16 mouse cellular contexts compared by ENCODE assay signal in genomic region chr19:4569356-4570236, GRCm38 (mm10). TPM values are rescaled to one million over a fixed set of nuclear protein-coding genes. Genes with fewer than 3 reads are reported as not detected.
DNase-seq lines count a peak whose midpoint lies in the region; ATAC-seq and TF ChIP-seq lines count a peak whose summit lies in the region.
"Had no signal": no experiment of that assay in that cellular context is flagged by ENCODE, and none has a peak within 500 bp of the region (broad histone marks: within the 10 kb centered on the region; RNA-seq: fewer than 3 reads in every experiment).

No protein-coding gene starts in this region.

- WGBS in heart, embryonic 11.5 days (ENCODE audit: insufficient replicate concordance), result 81% methylated on average over 17 of the region's 17 CpGs
- WGBS in midbrain, embryonic 11.5 days, result 80% methylated on average over 17 of the region's 17 CpGs
- 80% methylated on average over 17 of the region's 17 CpGs for WGBS in midbrain, embryonic 15.5 days
- 64% methylated on average over 17 of the region's 17 CpGs for WGBS in liver, embryonic 16.5 days (ENCODE audit: insufficient replicate concordance)
- 48% methylated on average over 17 of the region's 17 CpGs for WGBS in stomach, postnatal 0 days
- 84% methylated on average over 17 of the region's 17 CpGs for WGBS in hindbrain, embryonic 14.5 days
- 83% methylated on average over 17 of the region's 17 CpGs for WGBS in kidney, embryonic 16.5 days

- TF ChIP-seq CTCF in stomach, postnatal 0 days (IDR thresholded peaks at IDR 0.05; ENCODE audit: low read depth), result no peak

- DNase-seq in heart, adult 18-20 months, result no peak
- peak; percentile 79 for DNase-seq in midbrain, embryonic 11.5 days (ENCODE audit: low spot score, missing footprints)
- peak; percentile 62 for DNase-seq in stomach, postnatal 0 days (ENCODE audit: low spot score)
- DNase-seq in hindbrain, embryonic 14.5 days (ENCODE audit: low spot score), result no peak
- DNase-seq: adrenal gland, adult 8-10 months; cerebellum, adult 11-12 months; spleen, adult 18-20 months had no signal

- peak; percentile 68 for TF ChIP-seq EP300 in stomach, postnatal 0 days (optimal IDR thresholded peaks at IDR 0.05)

- H3K36me3 ChIP-seq in heart, embryonic 11.5 days (ENCODE audit: control insufficient read depth, insufficient read depth, low read length), result no peaks in the 10 kb centered on the region
- no peaks in the 10 kb centered on the region for H3K36me3 ChIP-seq in midbrain, embryonic 11.5 days (ENCODE audit: control insufficient read depth, insufficient read depth, low read length)
- H3K36me3 ChIP-seq in midbrain, embryonic 15.5 days (replicated peaks), result no peaks in the 10 kb centered on the region
- H3K36me3 ChIP-seq in liver, embryonic 16.5 days (ENCODE audit: control insufficient read depth, insufficient read depth), result no peaks in the 10 kb centered on the region
- H3K36me3 ChIP-seq in stomach, postnatal 0 days (ENCODE audit: control insufficient read depth, insufficient read depth, low read length), result no peaks in the 10 kb centered on the region
- no peaks in the 10 kb centered on the region for H3K36me3 ChIP-seq in hindbrain, embryonic 14.5 days (replicated peaks; ENCODE audit: control insufficient read depth, insufficient read depth)
- H3K36me3 ChIP-seq in kidney, embryonic 16.5 days (ENCODE audit: insufficient read depth, low read length), result no peaks in the 10 kb centered on the region
- H3K36me3 ChIP-seq: heart, embryonic 15.5 days; limb, embryonic 13.5 days had no signal

- no peak for ATAC-seq in heart, embryonic 11.5 days (replicated peaks; ENCODE audit: insufficient number of reproducible peaks, low FRiP score, low TSS enrichment)
- ATAC-seq in midbrain, embryonic 11.5 days (ENCODE audit: low FRiP score), result no peak
- no peak for ATAC-seq in midbrain, embryonic 15.5 days (replicated peaks)
- ATAC-seq in liver, embryonic 16.5 days (ENCODE audit: low read depth), result no peak
- ATAC-seq in stomach, postnatal 0 days (ENCODE audit: low FRiP score, low TSS enrichment), result peak; percentile 26; the same call in 1 of the 2 replicates
- ATAC-seq in hindbrain, embryonic 14.5 days (ENCODE audit: low FRiP score), result no peak
- no peak for ATAC-seq in kidney, embryonic 16.5 days (ENCODE audit: low FRiP score, low TSS enrichment)
- ATAC-seq: inflammation-experienced regulatory T-cells, adult 6 months; midbrain, embryonic 16.5 days had no signal

- no peak overlapping the region for H3K4me2 ChIP-seq in heart, embryonic 11.5 days
- H3K4me2 ChIP-seq in midbrain, embryonic 11.5 days, result no peak overlapping the region
- H3K4me2 ChIP-seq in midbrain, embryonic 15.5 days, result no peak overlapping the region
- peak overlapping the region; percentile 60 for H3K4me2 ChIP-seq in liver, embryonic 16.5 days (ENCODE audit: low read depth, low read length)
- no peak overlapping the region for H3K4me2 ChIP-seq in stomach, postnatal 0 days (replicated peaks; ENCODE audit: low read depth)
- no peak overlapping the region for H3K4me2 ChIP-seq in hindbrain, embryonic 14.5 days (replicated peaks)
- no peak overlapping the region for H3K4me2 ChIP-seq in kidney, embryonic 16.5 days (replicated peaks; ENCODE audit: low read depth, low read length)
- H3K4me2 ChIP-seq: heart, embryonic 15.5 days; limb, embryonic 13.5 days had no signal

- no peaks in the 10 kb centered on the region; the same call in 1 of the 2 replicates for H3K4me1 ChIP-seq in heart, embryonic 11.5 days (ENCODE audit: control insufficient read depth, insufficient read depth, low read length)
- peaks cover 2% of the 10 kb centered on the region; the same call in 1 of the 2 replicates for H3K4me1 ChIP-seq in midbrain, embryonic 11.5 days (ENCODE audit: control insufficient read depth, insufficient read depth, low read length)
- no peaks in the 10 kb centered on the region for H3K4me1 ChIP-seq in midbrain, embryonic 15.5 days
- H3K4me1 ChIP-seq in liver, embryonic 16.5 days (ENCODE audit: control insufficient read depth, low read depth, low read length), result peaks cover 71% of the 10 kb centered on the region
- no peaks in the 10 kb centered on the region for H3K4me1 ChIP-seq in stomach, postnatal 0 days (replicated peaks; ENCODE audit: control insufficient read depth, insufficient read depth)
- H3K4me1 ChIP-seq in hindbrain, embryonic 14.5 days (replicated peaks; ENCODE audit: control insufficient read depth, insufficient read depth, low read length), result no peaks in the 10 kb centered on the region
- no peaks in the 10 kb centered on the region for H3K4me1 ChIP-seq in kidney, embryonic 16.5 days (ENCODE audit: insufficient read depth, low read length)
- H3K4me1 ChIP-seq: limb, embryonic 13.5 days had no signal

- H3K9ac ChIP-seq in heart, embryonic 11.5 days (ENCODE audit: low read depth, low read length), result no peak overlapping the region
- no peak overlapping the region for H3K9ac ChIP-seq in midbrain, embryonic 11.5 days (ENCODE audit: low read length)
- H3K9ac ChIP-seq in midbrain, embryonic 15.5 days, result no peak overlapping the region
- peak overlapping the region; percentile 67 for H3K9ac ChIP-seq in liver, embryonic 16.5 days (ENCODE audit: low read depth, low read length)
- no peak overlapping the region for H3K9ac ChIP-seq in stomach, postnatal 0 days (ENCODE audit: low read length)
- H3K9ac ChIP-seq in hindbrain, embryonic 14.5 days, result no peak overlapping the region
- no peak overlapping the region for H3K9ac ChIP-seq in kidney, embryonic 16.5 days (replicated peaks; ENCODE audit: low read length)
- H3K9ac ChIP-seq: heart, embryonic 15.5 days; limb, embryonic 13.5 days had no signal

- H3K4me3 ChIP-seq in heart, embryonic 11.5 days (ENCODE audit: low read depth, low read length), result no peak overlapping the region
- no peak overlapping the region for H3K4me3 ChIP-seq in midbrain, embryonic 11.5 days (ENCODE audit: low read depth, low read length)
- no peak overlapping the region for H3K4me3 ChIP-seq in midbrain, embryonic 15.5 days
- H3K4me3 ChIP-seq in liver, embryonic 16.5 days (ENCODE audit: low read depth, low read length), result peak overlapping the region; percentile 22; the same call in 1 of the 2 replicates
- no peak overlapping the region for H3K4me3 ChIP-seq in stomach, postnatal 0 days (ENCODE audit: low read depth, low read length)
- no peak overlapping the region for H3K4me3 ChIP-seq in hindbrain, embryonic 14.5 days (replicated peaks; ENCODE audit: low read length)
- no peak overlapping the region for H3K4me3 ChIP-seq in kidney, embryonic 16.5 days (ENCODE audit: low read length)
- H3K4me3 ChIP-seq: heart, embryonic 15.5 days; limb, embryonic 13.5 days had no signal

- H3K9me3 ChIP-seq in heart, embryonic 11.5 days (replicated peaks; ENCODE audit: control insufficient read depth, low read length), result no peaks in the 10 kb centered on the region
- no peaks in the 10 kb centered on the region for H3K9me3 ChIP-seq in midbrain, embryonic 11.5 days (ENCODE audit: control insufficient read depth, low read length)
- H3K9me3 ChIP-seq in midbrain, embryonic 15.5 days, result no peaks in the 10 kb centered on the region
- no peaks in the 10 kb centered on the region for H3K9me3 ChIP-seq in liver, embryonic 16.5 days (replicated peaks; ENCODE audit: control insufficient read depth, low read length)
- no peaks in the 10 kb centered on the region for H3K9me3 ChIP-seq in stomach, postnatal 0 days (ENCODE audit: control insufficient read depth, low read length)
- H3K9me3 ChIP-seq in hindbrain, embryonic 14.5 days (ENCODE audit: control insufficient read depth, low read length), result no peaks in the 10 kb centered on the region
- no peaks in the 10 kb centered on the region for H3K9me3 ChIP-seq in kidney, embryonic 16.5 days (ENCODE audit: low read length)
- H3K9me3 ChIP-seq: heart, embryonic 15.5 days; limb, embryonic 13.5 days had no signal

- H3K27me3 ChIP-seq in heart, embryonic 11.5 days (ENCODE audit: control insufficient read depth, insufficient read depth, low read length), result no peaks in the 10 kb centered on the region
- H3K27me3 ChIP-seq in midbrain, embryonic 11.5 days (ENCODE audit: control insufficient read depth, insufficient read depth, low read length), result no peaks in the 10 kb centered on the region
- H3K27me3 ChIP-seq in midbrain, embryonic 15.5 days (replicated peaks), result no peaks in the 10 kb centered on the region
- no peaks in the 10 kb centered on the region for H3K27me3 ChIP-seq in liver, embryonic 16.5 days (ENCODE audit: control insufficient read depth, insufficient read depth, low read depth, low read length)
- no peaks in the 10 kb centered on the region for H3K27me3 ChIP-seq in stomach, postnatal 0 days (ENCODE audit: control insufficient read depth, insufficient read depth, low read length)
- no peaks in the 10 kb centered on the region for H3K27me3 ChIP-seq in hindbrain, embryonic 14.5 days (ENCODE audit: control insufficient read depth, insufficient read depth, low read length)
- H3K27me3 ChIP-seq in kidney, embryonic 16.5 days (ENCODE audit: insufficient read depth, low read length), result no peaks in the 10 kb centered on the region
- H3K27me3 ChIP-seq: heart, embryonic 15.5 days; limb, embryonic 13.5 days had no signal

- H3K27ac ChIP-seq in heart, embryonic 11.5 days (ENCODE audit: low read depth, low read length), result peak overlapping the region; percentile 64
- H3K27ac ChIP-seq in midbrain, embryonic 11.5 days (ENCODE audit: low read depth, low read length), result no peak overlapping the region
- H3K27ac ChIP-seq in midbrain, embryonic 15.5 days, result no peak overlapping the region
- H3K27ac ChIP-seq in liver, embryonic 16.5 days (ENCODE audit: low read length), result peak overlapping the region; percentile 99
- H3K27ac ChIP-seq in stomach, postnatal 0 days (replicated peaks), result peak overlapping the region; percentile 76
- no peak overlapping the region for H3K27ac ChIP-seq in hindbrain, embryonic 14.5 days
- H3K27ac ChIP-seq in kidney, embryonic 16.5 days (ENCODE audit: low read length), result no peak overlapping the region
- H3K27ac ChIP-seq: heart, embryonic 15.5 days; limb, embryonic 13.5 days had no signal

RNA-seq across cellular contexts. Expression of gene Lrfn4, which starts 45.9 kb away (rescaled TPM):
- polyA plus RNA-seq in heart, embryonic 11.5 days (2014; fragmentation: Nextera tagmentation; extraction: Ambion mirVana), result 4.7 TPM in 2 replicates
- 1 to 10 TPM; 5.4 to 8.5 TPM for total RNA-seq in heart, adult 18-20 months (2021)
- polyA plus RNA-seq in midbrain, embryonic 11.5 days (2014; fragmentation: Nextera tagmentation; extraction: Ambion mirVana), result 7.5 and 7.6 TPM in 2 replicates
- 12.7 and 13.9 TPM in 2 replicates for polyA plus RNA-seq in midbrain, embryonic 15.5 days (2015; fragmentation: Nextera tagmentation; extraction: Ambion mirVana)
- polyA plus RNA-seq in liver, embryonic 16.5 days (2015; fragmentation: Nextera tagmentation; extraction: Ambion mirVana), result 0.23 and 0.28 TPM in 2 replicates
- 4.3 and 5.0 TPM in 2 replicates for polyA plus RNA-seq in stomach, postnatal 0 days (2015; fragmentation: Nextera tagmentation; extraction: Ambion mirVana)
- polyA plus RNA-seq in hindbrain, embryonic 14.5 days (2014; fragmentation: Nextera tagmentation; extraction: Ambion mirVana), result 17.9 and 18.9 TPM in 2 replicates
- 4.5 and 6.0 TPM in 2 replicates for polyA plus RNA-seq in kidney, embryonic 16.5 days (2015; fragmentation: Nextera tagmentation; extraction: Ambion mirVana)
- total RNA-seq: neutrophil, adult 5-6 weeks had no signal

RNA-seq across cellular contexts. Expression of gene Rce1, which starts 55.8 kb away (rescaled TPM):
- polyA plus RNA-seq in heart, embryonic 11.5 days (2014; fragmentation: Nextera tagmentation; extraction: Ambion mirVana), result 39.0 and 39.9 TPM in 2 replicates
- total RNA-seq in heart, adult 18-20 months (2021), result 10 to 100 TPM in 1 of 2 experiments, 1 to 10 TPM in 1; 9.1 to 10.3 TPM
- 61.0 and 68.7 TPM in 2 replicates for polyA plus RNA-seq in midbrain, embryonic 11.5 days (2014; fragmentation: Nextera tagmentation; extraction: Ambion mirVana)
- polyA plus RNA-seq in midbrain, embryonic 15.5 days (2015; fragmentation: Nextera tagmentation; extraction: Ambion mirVana), result 53.7 and 54.1 TPM in 2 replicates
- polyA plus RNA-seq in liver, embryonic 16.5 days (2015; fragmentation: Nextera tagmentation; extraction: Ambion mirVana), result 22.5 and 23.5 TPM in 2 replicates
- polyA plus RNA-seq in stomach, postnatal 0 days (2015; fragmentation: Nextera tagmentation; extraction: Ambion mirVana), result 46.4 and 49.4 TPM in 2 replicates
- 47.0 and 53.3 TPM in 2 replicates for polyA plus RNA-seq in hindbrain, embryonic 14.5 days (2014; fragmentation: Nextera tagmentation; extraction: Ambion mirVana)
- 92.4 and 96.0 TPM in 2 replicates for polyA plus RNA-seq in kidney, embryonic 16.5 days (2015; fragmentation: Nextera tagmentation; extraction: Ambion mirVana)

RNA-seq across cellular contexts. Expression of gene Pcx, which starts 59.3 kb away (rescaled TPM):
- polyA plus RNA-seq in heart, embryonic 11.5 days (2014; fragmentation: Nextera tagmentation; extraction: Ambion mirVana), result 12.8 and 13.9 TPM in 2 replicates
- 10 to 100 TPM; 44.9 to 96.4 TPM for total RNA-seq in heart, adult 18-20 months (2021)
- 13.8 and 14.0 TPM in 2 replicates for polyA plus RNA-seq in midbrain, embryonic 11.5 days (2014; fragmentation: Nextera tagmentation; extraction: Ambion mirVana)
- polyA plus RNA-seq in midbrain, embryonic 15.5 days (2015; fragmentation: Nextera tagmentation; extraction: Ambion mirVana), result 26.6 and 30.5 TPM in 2 replicates
- 88.7 and 118 TPM in 2 replicates for polyA plus RNA-seq in liver, embryonic 16.5 days (2015; fragmentation: Nextera tagmentation; extraction: Ambion mirVana)
- 28.9 and 33.9 TPM in 2 replicates for polyA plus RNA-seq in stomach, postnatal 0 days (2015; fragmentation: Nextera tagmentation; extraction: Ambion mirVana)
- 27.5 and 31.3 TPM in 2 replicates for polyA plus RNA-seq in hindbrain, embryonic 14.5 days (2014; fragmentation: Nextera tagmentation; extraction: Ambion mirVana)
- polyA plus RNA-seq in kidney, embryonic 16.5 days (2015; fragmentation: Nextera tagmentation; extraction: Ambion mirVana), result 56.3 and 70.9 TPM in 2 replicates

Comparison
In these comparisons a context has a peak if more than half of its experiments do, and no peak if none do; other contexts are left out.
1. H3K27ac ChIP-seq: peak in heart, embryonic 11.5 days (single experiment), liver, embryonic 16.5 days (single experiment) and stomach, postnatal 0 days (single experiment); none in midbrain, embryonic 11.5 days (single experiment), midbrain, embryonic 15.5 days (single experiment), hindbrain, embryonic 14.5 days (single experiment) and kidney, embryonic 16.5 days (single experiment).
2. DNase-seq: peak in midbrain, embryonic 11.5 days (single experiment) and stomach, postnatal 0 days (single experiment); none in heart, adult 18-20 months (0 of 2) and hindbrain, embryonic 14.5 days (single experiment).